Mouse (Mus musculus): ENCODE measurements around the gene Gm8909. TPM values are rescaled to one million over a fixed set of nuclear protein-coding genes. Genes with fewer than 3 reads are reported as not detected.
A peak's percentile ranks its signal among the peaks of the same experiment; 100 is the strongest.
"Not testable (repeated sequence)": the region's sequence is repeated elsewhere in the genome, so short reads cannot be mapped to it uniquely, and the experiment has no call there.

The Gm8909 gene
- polyA plus RNA-seq, 1 experiment = 0.15 TPM

- no peaks in the 10 kb centered on the region for H3K27me3 ChIP-seq (ENCODE audit: control insufficient read depth, insufficient read depth, low read length)
- H3K4me1 ChIP-seq (ENCODE audit: control insufficient read depth, insufficient read depth, insufficient read length) = peaks cover 13% of the 10 kb centered on the region; the same call in 1 of the 2 replicates
- no peaks in the 10 kb centered on the region for H3K36me3 ChIP-seq (ENCODE audit: control insufficient read depth, insufficient read depth, low read length)
- no peak for DNase-seq (ENCODE audit: low read depth in 1 of 2, low spot score in 2 of 2)
- H3K27ac ChIP-seq (ENCODE audit: insufficient read depth, low read length) = no peak overlapping the region
- no peak overlapping the region for H3K4me3 ChIP-seq (ENCODE audit: extremely low read depth, insufficient read depth, insufficient read length)
- WGBS = 85% methylated on average over 5 of the region's 5 CpGs
- no peak for TF ChIP-seq CTCF (IDR thresholded peaks at IDR 0.05; ENCODE audit: extremely low read depth, insufficient read depth, insufficient read length, insufficient replicate concordance)
- TF ChIP-seq POLR2A (IDR thresholded peaks at IDR 0.05; ENCODE audit: low read depth, low read length) = no peak
These were observed 36.6 kb downstream of the Gm8909 start for GRCm38 (mm10) chr17:36131516-36132265.

GRCm38 (mm10) chr17:36128968-36129817, 39.1 kb downstream of the Gm8909 start, which contains the start of gene Gm7030:
TSS of gene Gm7030 (minus strand) at chr17:36129425.
- not testable (repeated sequence) for H3K27ac ChIP-seq (ENCODE audit: insufficient read depth, low read length); H3K36me3 ChIP-seq (ENCODE audit: control insufficient read depth, insufficient read depth, low read length); H3K27me3 ChIP-seq (ENCODE audit: control insufficient read depth, insufficient read depth, low read length); H3K4me3 ChIP-seq (ENCODE audit: extremely low read depth, insufficient read depth, insufficient read length); DNase-seq (ENCODE audit: low read depth in 1 of 2, low spot score in 2 of 2); H3K4me1 ChIP-seq (ENCODE audit: control insufficient read depth, insufficient read depth, insufficient read length)
- WGBS = 88% methylated on average over 28 of the region's 28 CpGs

- not testable (repeated sequence) for H3K4me3 ChIP-seq (ENCODE audit: extremely low read depth, insufficient read depth, insufficient read length); H3K27me3 ChIP-seq (ENCODE audit: control insufficient read depth, insufficient read depth, low read length); H3K27ac ChIP-seq (ENCODE audit: insufficient read depth, low read length); DNase-seq (ENCODE audit: low read depth in 1 of 2, low spot score in 2 of 2); H3K36me3 ChIP-seq (ENCODE audit: control insufficient read depth, insufficient read depth, low read length); H3K4me1 ChIP-seq (ENCODE audit: control insufficient read depth, insufficient read depth, insufficient read length)
- 91% methylated on average over 12 of the region's 13 CpGs for WGBS
These were observed 39.8 kb downstream of the Gm8909 start for GRCm38 (mm10) chr17:36128525-36128924.

GRCm38 (mm10) chr17:36124111-36124510, 44.2 kb downstream of the Gm8909 start:
- WGBS = 82% methylated on average over 3 of the region's 3 CpGs
- H3K4me1 ChIP-seq (ENCODE audit: control insufficient read depth, insufficient read depth, insufficient read length); H3K27me3 ChIP-seq (ENCODE audit: control insufficient read depth, insufficient read depth, low read length); DNase-seq (ENCODE audit: low read depth in 1 of 2, low spot score in 2 of 2); H3K27ac ChIP-seq (ENCODE audit: insufficient read depth, low read length); H3K36me3 ChIP-seq (ENCODE audit: control insufficient read depth, insufficient read depth, low read length); H3K4me3 ChIP-seq (ENCODE audit: extremely low read depth, insufficient read depth, insufficient read length): not testable (repeated sequence)

- not testable (repeated sequence) for H3K27me3 ChIP-seq (ENCODE audit: control insufficient read depth, insufficient read depth, low read length); H3K36me3 ChIP-seq (ENCODE audit: control insufficient read depth, insufficient read depth, low read length)
- H3K27ac ChIP-seq (ENCODE audit: insufficient read depth, low read length) = peak within 1 kb of the TSS; percentile 82
- peak; percentile 76 to 96 for DNase-seq (ENCODE audit: low read depth in 1 of 2, low spot score in 2 of 2)
- WGBS = under 1% methylated on average over 8 of the region's 8 CpGs
- peak within 1 kb of the TSS; percentile 64 for H3K4me3 ChIP-seq (ENCODE audit: extremely low read depth, insufficient read depth, insufficient read length)
- peak; percentile 98 for TF ChIP-seq POLR2A (IDR thresholded peaks at IDR 0.05; ENCODE audit: low read depth, low read length)
- peaks cover 12% of the 10 kb centered on the region; the same call in 1 of the 2 replicates for H3K4me1 ChIP-seq (ENCODE audit: control insufficient read depth, insufficient read depth, insufficient read length)
These were observed 46.9 kb downstream of the Gm8909 start, which contains the start of gene Gm19684 for GRCm38 (mm10) chr17:36121352-36122020. TSS of gene Gm19684 (plus strand) at chr17:36121678.

GRCm38 (mm10) chr17:36120839-36121238, 47.5 kb downstream of the Gm8909 start:
- H3K27me3 ChIP-seq (ENCODE audit: control insufficient read depth, insufficient read depth, low read length); DNase-seq (ENCODE audit: low read depth in 1 of 2, low spot score in 2 of 2); H3K36me3 ChIP-seq (ENCODE audit: control insufficient read depth, insufficient read depth, low read length): not testable (repeated sequence)
- H3K4me1 ChIP-seq (ENCODE audit: control insufficient read depth, insufficient read depth, insufficient read length) = peaks cover 12% of the 10 kb centered on the region; the same call in 1 of the 2 replicates
- H3K27ac ChIP-seq (ENCODE audit: insufficient read depth, low read length) = 0 out of 2 replicates have a peak overlapping the region, but pooled peaks have one; percentile 22
- 12% methylated on average over 18 of the region's 18 CpGs for WGBS
- peak overlapping the region; percentile 63 for H3K4me3 ChIP-seq (ENCODE audit: extremely low read depth, insufficient read depth, insufficient read length)

- H3K4me1 ChIP-seq (ENCODE audit: control insufficient read depth, insufficient read depth, insufficient read length) = peaks cover 10% of the 10 kb centered on the region; the same call in 1 of the 2 replicates
- H3K4me3 ChIP-seq (ENCODE audit: extremely low read depth, insufficient read depth, insufficient read length); H3K36me3 ChIP-seq (ENCODE audit: control insufficient read depth, insufficient read depth, low read length); H3K27me3 ChIP-seq (ENCODE audit: control insufficient read depth, insufficient read depth, low read length); DNase-seq (ENCODE audit: low read depth in 1 of 2, low spot score in 2 of 2); H3K27ac ChIP-seq (ENCODE audit: insufficient read depth, low read length): not testable (repeated sequence)
- WGBS = 72% methylated on average over 3 of the region's 3 CpGs
These were observed 51.8 kb downstream of the Gm8909 start for GRCm38 (mm10) chr17:36116545-36116944.

Other genes with a start within 250 kb of the Gm8909 start
- 65.1 and 79.6 TPM in 2 replicates for gene Abcf1, start 198.8 kb downstream of the Gm8909 start, polyA plus RNA-seq (2012; rRNA removed)
- gene Gnl1, start 188.7 kb downstream of the Gm8909 start, polyA plus RNA-seq (2012; rRNA removed) = 28.9 and 33.9 TPM in 2 replicates
- 19.3 and 24.3 TPM in 2 replicates for gene Prr3, start 188.3 kb downstream of the Gm8909 start, polyA plus RNA-seq (2012; rRNA removed)
- 19.1 and 19.2 TPM in 2 replicates for gene H2-T24, start 148.0 kb downstream of the Gm8909 start, polyA plus RNA-seq (2012; rRNA removed)
- 344 and 382 TPM in 2 replicates for gene H2-T23, start 135.7 kb downstream of the Gm8909 start, polyA plus RNA-seq (2012; rRNA removed)
- gene H2-T22, start 125.8 kb downstream of the Gm8909 start, polyA plus RNA-seq (2012; rRNA removed) = 60.3 and 61.9 TPM in 2 replicates
- gene Gm6034, start 125.6 kb downstream of the Gm8909 start, polyA plus RNA-seq (2012; rRNA removed) = 0.08 and 0.22 TPM in 2 replicates
- gene Gm11127, start 110.2 kb downstream of the Gm8909 start, polyA plus RNA-seq (2012; rRNA removed) = 0.08 and 0.19 TPM in 2 replicates
- 0.43 and 0.44 TPM in 2 replicates for gene Gm19684, start 46.9 kb downstream of the Gm8909 start, polyA plus RNA-seq (2012; rRNA removed)
- not detected in 2 replicates for gene Gm7030, start 39.1 kb downstream of the Gm8909 start, polyA plus RNA-seq (2012; rRNA removed)
- not detected in 2 replicates for gene H2-T3, start 21.8 kb upstream of the Gm8909 start, polyA plus RNA-seq (2012; rRNA removed)
- gene Rpp21, start 89.5 kb upstream of the Gm8909 start, polyA plus RNA-seq (2012; rRNA removed) = 59.9 and 79.2 TPM in 2 replicates
- 16.3 and 19.7 TPM in 2 replicates for gene Trim39, start 103.7 kb upstream of the Gm8909 start, polyA plus RNA-seq (2012; rRNA removed)
- not detected in 2 replicates for gene H2-M10.2, start 118.0 kb upstream of the Gm8909 start, polyA plus RNA-seq (2012; rRNA removed)
- not detected in 2 replicates for gene H2-M10.1, start 157.6 kb upstream of the Gm8909 start, polyA plus RNA-seq (2012; rRNA removed)
- not detected in 2 replicates for gene H2-M10.3, start 199.9 kb upstream of the Gm8909 start, polyA plus RNA-seq (2012; rRNA removed)